Mouse (Mus musculus) kidney, adult 2 months (tissue): ENCODE data around the gene Rassf7.

Experiments
- CTCF ChIP-seq: fragments of 200-500 bp; conservative IDR thresholded peaks from 2 replicates; pipeline ENCODE4 v1.5.1; 2011; ENCODE audit warnings: low read depth, mild to moderate bottlenecking, control low read depth, low read length, moderate library complexity, mixed read lengths; ENCODE audit not compliant: insufficient read depth, insufficient read length
- POLR2A ChIP-seq: fragments of 200-500 bp; IDR thresholded peaks from one replicate; pipeline ENCODE4 v1.6.1; 2011; ENCODE audit warnings: low read depth, low read length, control low read depth

GRCm38 (mm10) chr7:141188194-141188593 is 27.5 kb upstream of the Rassf7 start:
- TF ChIP-seq CTCF (no peak), POLR2A (no peak)
